Mouse (Mus musculus): ENCODE data around the gene Psg26.
"Not testable (repeated sequence)": the region's sequence is repeated elsewhere in the genome, so short reads cannot be mapped to it uniquely, and the experiment has no call there.

Psg26 gene

GRCm38 (mm10) chr7:18484077-18484476 lies at the start of gene Psg26:
Gene Psg26, minus strand, starts transcription at chr7:18484177.
- DNase-seq, result no peak

GRCm38 (mm10) chr7:18533420-18533819 lies 49.4 kb upstream of the Psg26 start:
- no peak for DNase-seq

GRCm38 (mm10) chr7:18532169-18532568 lies 48.2 kb upstream of the Psg26 start, which contains the start of gene Psg25:
Gene Psg25, minus strand, starts transcription at chr7:18532269.
- DNase-seq, result no peak

GRCm38 (mm10) chr7:18524668-18525067 lies 40.7 kb upstream of the Psg26 start:
- DNase-seq, result no peak

- DNase-seq, result not testable (repeated sequence)
These were observed 28.9 kb upstream of the Psg26 start for GRCm38 (mm10) chr7:18512848-18513247.

GRCm38 (mm10) chr7:18512417-18512816 lies 28.4 kb upstream of the Psg26 start:
- not testable (repeated sequence) for DNase-seq

GRCm38 (mm10) chr7:18511479-18511878 lies 27.5 kb upstream of the Psg26 start:
- DNase-seq, result peak in 1 of 2 experiments; percentile 21

- DNase-seq, result not testable (repeated sequence)
These were observed 52.0 kb downstream of the Psg26 start, which contains the start of gene Psg28 for GRCm38 (mm10) chr7:18431941-18432340. Gene Psg28, minus strand, starts transcription at chr7:18432041.
